Mouse (Mus musculus) testis, adult 2 months (tissue): ENCODE results near the gene Tnfsf8.

Experiments used
- CTCF ChIP-seq: fragments of 200-500 bp; IDR thresholded peaks from 2 replicates; pipeline ENCODE4 v1.5.1; 2012; ENCODE audit warnings: low read depth, mild to moderate bottlenecking, inconsistent platforms, low read length, moderate library complexity; ENCODE audit not compliant: control insufficient read depth, insufficient read depth, insufficient replicate concordance
- POLR2A ChIP-seq: fragments of 200-500 bp; IDR thresholded peaks from 2 replicates; pipeline ENCODE4 v1.6.1; 2012; ENCODE audit warnings: low read depth, mild to moderate bottlenecking, inconsistent platforms, low read length, moderate library complexity; ENCODE audit not compliant: control insufficient read depth

GRCm38 (mm10) chr4:63845760-63846159 lies 15.4 kb downstream of the Tnfsf8 start:
- no peak for TF ChIP-seq CTCF
- no peak for TF ChIP-seq POLR2A
